Mouse (Mus musculus) adrenal gland, adult 2 months (tissue): Measurements from ENCODE around the gene Slc19a3. TPM values are rescaled to one million over a fixed set of nuclear protein-coding genes. Genes with fewer than 3 reads are reported as not detected.
"Not testable (repeated sequence)": the region's sequence is repeated elsewhere in the genome, so short reads cannot be mapped to it uniquely, and the experiment has no call there.

ENCODE experiments used
- DNase-seq: peaks from one replicate; pipeline ENCODE4 v3.0.0; 2021
- polyA plus RNA-seq: library from polyadenylated mRNA; depleted of rRNA; stranded (reverse); fragments of >200 nt; gene quantifications from 2 replicates; pipeline ENCODE4 v1.2.3, GENCODE M21; 2012; rRNA removed
- total RNA-seq, 2 experiments: library from RNA; stranded (reverse); gene quantifications; 2 replicates each; pipeline ENCODE4 v1.2.3; 2021

The Slc19a3 gene
- total and polyA plus RNA-seq, 3 experiments: 0.14 to 0.26 (median 0.15) TPM

DNA sequence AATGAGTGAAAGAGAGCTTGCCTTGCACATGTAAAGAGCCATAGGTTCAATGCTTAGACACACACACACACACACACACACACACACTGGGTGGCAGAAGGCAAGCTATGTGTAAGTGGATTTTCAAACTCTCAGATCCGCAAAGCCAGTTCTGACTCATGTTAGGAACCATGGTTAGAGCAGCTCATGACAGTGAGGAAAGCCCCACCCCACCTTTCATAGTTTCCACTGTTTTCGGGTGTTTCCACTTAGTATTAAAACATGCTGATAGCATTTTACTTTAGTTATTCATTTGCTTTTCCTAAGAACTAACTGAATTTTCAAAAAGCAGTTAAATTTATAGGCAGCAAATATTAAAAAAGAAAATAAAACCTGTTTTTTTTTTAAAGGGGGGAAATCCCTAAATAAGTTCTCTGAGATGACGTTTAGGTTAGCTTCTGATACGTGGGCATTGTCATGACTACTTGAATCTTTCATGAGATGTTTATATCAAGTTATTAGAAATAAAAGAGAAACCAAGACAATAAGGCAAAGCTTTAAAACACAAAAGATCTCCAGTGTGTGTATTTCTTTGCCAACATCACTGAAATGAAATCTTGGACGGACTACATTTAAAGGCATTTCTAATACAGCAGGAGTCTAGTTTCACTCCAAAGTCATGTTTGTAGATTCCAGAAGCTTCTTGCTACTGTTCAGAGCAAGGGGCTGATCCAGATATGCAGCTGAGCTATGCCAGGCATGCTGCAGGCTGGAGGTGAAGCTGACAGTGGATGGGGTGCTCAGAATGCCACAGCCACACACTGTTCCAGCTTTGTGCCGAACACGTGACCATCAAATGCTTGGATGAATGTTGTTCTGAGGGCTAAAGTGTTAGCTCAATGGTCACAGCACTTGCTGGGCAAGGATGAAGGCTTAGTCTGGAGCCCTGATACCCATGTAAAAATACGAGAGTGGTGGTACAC, 31.7 kb downstream of the Slc19a3 start:
- no peak for DNase-seq

DNA sequence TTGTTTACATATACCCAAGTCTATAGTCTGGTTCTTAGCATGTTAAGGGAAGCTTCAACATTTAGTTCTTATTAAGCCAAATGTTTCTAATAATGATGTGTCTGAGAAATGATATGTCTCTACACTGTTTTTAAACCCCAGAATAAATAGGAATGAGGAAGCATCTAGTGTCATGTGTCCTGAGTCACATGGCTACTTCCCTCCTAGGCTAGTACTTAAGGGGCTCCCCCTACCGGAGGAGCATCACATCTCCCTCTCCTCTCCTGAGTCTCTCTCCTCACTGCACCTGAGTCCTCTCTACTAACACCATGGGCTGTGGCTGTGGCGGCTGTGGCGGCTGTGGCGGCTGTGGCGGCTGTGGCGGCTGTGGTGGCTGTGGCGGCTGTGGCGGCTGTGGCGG, 37.9 kb downstream of the Slc19a3 start, which contains the start of gene Gm47959:
Gm47959 (plus strand) TSS at position 243 of the 400 bp plus-strand sequence.
- not testable (repeated sequence) for DNase-seq

DNA sequence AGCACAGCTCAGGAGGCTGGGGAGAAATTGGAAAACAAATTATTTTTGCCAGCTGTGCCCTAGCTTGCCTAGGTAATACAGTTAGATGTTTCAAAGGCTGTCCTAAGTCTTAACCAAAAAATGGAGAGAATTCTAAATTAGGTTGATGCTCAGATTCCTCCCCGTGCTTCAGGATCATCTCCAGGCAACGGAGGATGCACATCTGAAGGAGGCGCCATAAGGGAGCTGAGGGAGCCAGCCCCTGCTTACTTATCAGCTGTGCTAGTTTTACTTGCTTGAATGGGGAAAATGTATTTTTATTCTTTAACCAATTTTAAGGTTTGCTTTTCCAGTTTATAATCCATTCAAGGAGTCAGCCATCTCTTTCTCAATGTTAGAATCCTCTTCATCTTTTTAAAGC, 44.3 kb downstream of the Slc19a3 start:
- DNase-seq: no peak

DNA sequence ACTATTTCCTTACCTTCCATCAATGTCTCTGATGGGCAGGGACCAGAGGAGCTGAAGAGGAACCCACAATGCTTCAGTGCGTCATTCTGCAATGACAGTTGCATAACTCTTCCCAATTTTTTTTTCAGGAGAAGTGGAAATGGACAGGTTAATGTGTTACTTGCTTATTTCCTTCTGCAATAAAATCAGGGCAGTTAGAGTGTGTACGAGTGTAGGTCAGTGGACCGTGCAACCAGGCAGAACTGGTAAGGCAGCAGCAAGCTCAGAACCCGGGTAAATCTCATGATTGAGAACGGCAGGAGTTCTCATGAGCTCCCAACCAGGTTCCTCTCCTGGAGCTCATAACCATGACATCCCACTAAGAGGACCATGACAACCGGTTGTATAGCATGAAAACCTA, 46.2 kb downstream of the Slc19a3 start:
- no peak for DNase-seq

DNA sequence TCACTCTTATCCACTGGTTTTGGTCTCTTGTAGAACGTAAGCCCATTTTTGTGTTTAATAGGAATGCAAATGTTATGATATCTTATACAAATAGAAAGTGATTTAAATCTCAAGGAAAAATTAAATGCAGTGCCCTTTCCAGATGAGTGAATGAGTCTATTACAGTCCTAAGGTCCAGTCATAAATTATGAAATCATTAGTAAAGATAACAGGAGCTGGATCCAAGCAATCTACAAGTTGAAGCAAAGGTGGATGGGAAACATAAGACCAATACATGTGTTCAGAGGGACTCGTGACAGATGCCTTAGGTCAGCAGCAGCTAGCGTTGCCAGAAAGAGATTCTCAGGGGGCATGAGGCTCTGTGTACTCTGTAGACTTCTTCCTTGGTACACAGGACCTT, 46.7 kb downstream of the Slc19a3 start:
- DNase-seq: no peak

DNA sequence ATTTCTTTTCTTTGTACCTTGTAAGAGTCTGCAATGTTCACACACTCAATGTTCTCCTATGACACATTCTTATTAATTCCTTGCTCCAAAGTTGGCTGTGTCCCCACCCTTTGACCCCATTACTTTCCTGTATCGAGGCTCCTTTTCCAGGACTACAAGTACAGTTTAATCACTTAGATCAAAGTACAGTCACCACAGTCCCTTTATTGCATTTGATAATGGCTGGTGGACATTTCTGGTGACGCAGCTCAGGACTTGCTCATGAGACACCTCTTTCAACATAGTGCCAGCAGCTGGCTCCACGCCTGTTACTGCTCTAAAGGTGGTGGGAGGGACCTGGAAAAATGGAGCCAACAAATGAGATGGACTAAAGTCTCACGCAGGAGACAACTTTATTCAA, 47.2 kb downstream of the Slc19a3 start:
- DNase-seq: peak; percentile 10

DNA sequence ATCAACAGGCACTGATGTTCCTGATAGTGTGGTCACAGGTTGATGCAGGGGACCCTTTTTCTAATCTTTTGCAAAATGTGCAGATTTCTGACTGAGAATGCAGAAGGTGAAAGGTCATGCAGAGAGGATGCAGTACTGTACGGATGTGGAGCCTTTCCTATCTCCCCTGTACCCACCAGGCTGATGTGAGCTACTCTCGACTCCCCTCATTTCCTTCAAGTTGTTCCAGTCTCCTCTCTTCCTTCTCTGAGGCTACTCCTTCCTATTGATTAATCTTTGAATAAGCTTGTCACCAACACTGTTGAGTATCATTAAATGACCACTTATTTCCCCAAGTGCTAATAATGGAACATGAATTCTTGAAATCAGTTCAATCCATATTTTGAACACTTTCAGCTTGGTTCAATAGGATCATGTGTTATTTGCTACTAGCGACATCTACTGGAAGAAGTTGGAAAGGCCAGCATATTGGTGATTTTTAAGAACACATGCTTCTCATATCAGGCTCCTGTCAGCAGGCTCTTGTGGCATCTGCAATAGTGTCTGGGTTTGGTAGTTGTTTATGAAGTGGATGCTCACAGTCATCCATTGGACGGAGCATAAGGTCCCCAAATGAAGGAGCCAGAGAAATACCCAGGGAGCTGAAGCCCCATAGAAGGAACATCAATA, 50.6 kb downstream of the Slc19a3 start:
- peak; percentile 23 for DNase-seq

DNA sequence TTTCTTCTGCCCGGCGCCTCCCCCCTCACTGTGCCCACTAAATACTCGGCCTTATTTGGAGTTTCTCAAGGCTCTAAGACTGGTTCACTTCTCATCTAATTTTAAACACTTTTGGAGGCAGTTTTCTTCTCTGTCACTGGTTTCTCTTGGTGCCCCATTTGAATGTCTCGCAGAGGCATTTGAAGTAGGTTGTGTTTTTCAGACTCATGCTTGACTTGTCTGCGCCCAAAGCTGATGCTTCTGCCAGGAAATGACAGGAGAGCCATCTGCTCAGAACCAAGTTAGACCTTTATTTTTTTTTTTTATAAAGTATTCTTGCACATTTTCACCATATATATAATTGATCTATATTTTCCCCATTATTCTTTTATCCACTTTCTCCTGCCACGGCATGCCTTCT, 51.5 kb downstream of the Slc19a3 start:
- DNase-seq: no peak

DNA sequence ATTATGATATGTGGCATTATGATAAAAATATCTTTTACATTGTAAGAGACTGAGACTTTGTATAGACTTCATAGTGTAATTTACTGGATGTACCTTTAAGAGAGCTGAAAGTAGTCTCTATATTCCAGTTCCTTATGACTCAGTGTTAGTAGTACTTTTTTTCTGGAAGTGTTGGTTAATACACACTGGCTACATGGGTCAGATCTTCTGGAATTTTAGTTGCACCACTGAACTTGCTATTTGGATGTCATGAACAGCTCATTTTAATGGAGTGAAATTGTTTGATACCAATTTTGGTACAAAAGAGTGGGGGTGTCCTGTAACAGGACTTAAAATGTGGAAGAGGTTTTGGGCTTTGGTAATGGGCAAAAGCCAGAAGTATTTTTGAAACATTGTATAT, 60.4 kb downstream of the Slc19a3 start:
- DNase-seq: no peak

DNA sequence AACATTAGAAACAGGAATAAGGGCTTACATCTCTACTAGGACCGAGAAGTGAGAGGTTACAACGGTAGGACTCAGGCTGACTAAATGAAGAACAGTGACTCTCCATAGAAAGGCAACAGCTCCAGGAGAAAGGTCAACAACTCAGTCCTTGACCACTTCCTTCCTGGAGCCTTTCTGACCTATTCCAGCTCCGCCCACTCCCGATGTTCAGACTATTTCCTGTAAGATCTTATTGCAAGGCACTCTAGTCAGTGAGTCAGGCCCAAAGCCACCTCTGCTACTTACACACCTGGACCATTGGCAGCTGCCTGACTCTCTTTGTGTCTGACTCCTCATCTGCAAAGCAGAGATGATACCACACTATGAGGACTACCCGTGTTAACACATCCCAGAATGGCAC, 62.5 kb downstream of the Slc19a3 start:
- DNase-seq: peak; percentile 33

DNA sequence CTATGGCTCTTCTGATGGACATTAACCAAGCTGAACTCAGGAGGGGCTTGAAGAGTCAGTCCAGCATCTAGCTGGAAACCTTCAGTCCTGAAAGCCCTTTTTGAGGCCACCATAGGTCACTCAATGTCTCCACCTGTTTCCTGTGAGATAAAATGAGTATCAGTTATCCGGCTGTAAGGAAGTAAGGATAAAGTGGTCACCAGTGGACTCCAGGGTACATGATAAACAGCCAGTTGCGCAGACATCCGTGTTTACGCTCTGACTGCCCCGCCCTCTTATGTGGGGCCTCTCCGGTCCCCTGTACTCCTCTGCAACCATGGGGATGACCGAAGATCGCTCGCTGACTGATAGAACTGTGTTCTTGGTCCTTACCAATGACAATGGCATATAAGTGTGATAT, 63.9 kb downstream of the Slc19a3 start:
- no peak for DNase-seq

DNA sequence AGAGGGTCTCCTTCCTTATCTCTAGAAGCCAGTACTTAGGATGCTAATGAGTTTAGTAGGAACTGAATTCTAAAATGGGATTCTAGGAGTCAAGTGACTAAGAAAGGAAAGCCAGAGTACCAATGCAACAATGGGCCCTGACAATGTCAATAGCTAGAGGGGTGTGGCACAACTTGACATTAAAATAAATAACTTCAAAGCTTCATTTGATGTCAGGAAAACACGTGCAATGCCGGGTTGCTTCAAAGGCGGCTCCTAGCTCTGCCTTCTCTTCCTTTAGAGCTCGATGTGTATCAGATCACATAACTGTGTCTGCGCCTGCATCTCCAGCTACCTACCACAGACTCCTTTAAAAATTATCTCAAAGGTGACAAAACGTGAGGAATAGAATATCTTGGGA, 64.3 kb downstream of the Slc19a3 start:
- DNase-seq: no peak

DNA sequence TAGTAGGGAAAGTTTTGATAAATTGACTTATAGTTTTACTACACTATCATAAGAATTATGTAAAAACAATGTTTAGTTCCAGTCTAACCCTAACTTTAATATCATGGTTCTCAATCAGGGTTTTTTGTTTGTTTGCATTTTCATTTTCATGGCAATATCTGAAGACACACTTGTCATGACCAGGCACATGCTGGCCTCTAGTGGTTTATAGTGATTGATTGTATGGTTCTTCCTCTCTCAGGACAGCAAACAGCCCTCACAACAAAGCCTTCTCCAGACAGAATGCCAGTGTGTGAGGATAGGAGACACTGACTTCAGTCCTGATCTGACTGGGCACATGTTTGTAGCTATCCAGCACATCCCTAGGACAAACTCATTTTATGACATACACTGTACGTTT, 65.0 kb downstream of the Slc19a3 start:
- no peak for DNase-seq

DNA sequence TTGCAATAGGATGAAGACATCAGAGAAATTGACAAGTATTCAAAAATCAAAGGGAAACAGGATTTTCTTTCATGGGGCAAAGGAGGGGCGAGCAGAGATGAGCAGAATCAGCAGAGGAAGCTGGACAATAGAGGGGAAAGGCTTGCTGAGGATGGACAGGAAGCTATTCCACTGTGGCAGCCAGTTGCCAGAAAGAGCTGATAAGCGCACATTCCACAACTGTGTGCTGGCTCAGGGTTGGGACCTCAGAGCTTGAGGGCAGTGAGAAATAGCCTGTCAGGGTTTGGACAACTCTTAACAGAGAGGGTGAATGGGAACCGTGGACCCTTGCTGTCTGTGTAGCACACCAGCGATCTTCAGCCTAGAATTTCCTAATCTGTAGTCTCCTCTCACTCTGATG, 66.2 kb downstream of the Slc19a3 start:
- DNase-seq: peak; percentile 61

DNA sequence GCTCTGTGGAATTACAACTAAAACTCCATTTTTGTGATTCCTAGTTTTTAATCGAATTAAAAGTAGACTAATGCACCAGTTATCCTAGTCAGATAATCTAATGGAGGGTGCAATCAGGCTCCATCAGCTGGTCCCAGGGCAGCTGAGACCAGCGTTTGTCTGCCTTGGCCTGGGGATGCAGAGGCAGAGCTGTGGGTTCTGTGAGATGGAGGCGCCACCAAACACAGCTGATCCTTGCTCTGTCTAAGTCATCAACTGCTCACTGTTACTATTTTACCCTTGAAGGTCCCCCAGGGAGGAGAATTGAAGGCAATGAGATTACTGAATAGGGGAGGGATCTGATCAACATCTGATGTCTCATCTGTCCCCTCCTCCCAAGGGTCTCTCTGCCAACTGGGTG, 71.8 kb downstream of the Slc19a3 start:
- no peak for DNase-seq

Other genes starting within 250 kb of the Slc19a3 start
- 10 to 100 TPM; 52.7 to 54.5 TPM for gene Agfg1, start 199.0 kb downstream of the Slc19a3 start, total RNA-seq
- gene Agfg1, start 199.0 kb downstream of the Slc19a3 start, polyA plus RNA-seq: 25.7 and 33.3 TPM in 2 replicates
- gene A030005L19Rik, start 125.1 kb downstream of the Slc19a3 start, total RNA-seq: not detected
- 0.13 and 0.38 TPM in 2 replicates for gene A030005L19Rik, start 125.1 kb downstream of the Slc19a3 start, polyA plus RNA-seq
- gene A030014E15Rik, start 113.5 kb downstream of the Slc19a3 start, total RNA-seq: not detected
- gene A030014E15Rik, start 113.5 kb downstream of the Slc19a3 start, polyA plus RNA-seq: not detected in 2 replicates
- gene Gm6217, start 107.0 kb downstream of the Slc19a3 start, total RNA-seq: not detected
- gene Gm6217, start 107.0 kb downstream of the Slc19a3 start, polyA plus RNA-seq: not detected in 2 replicates
- gene A030003K21Rik, start 95.1 kb downstream of the Slc19a3 start, total RNA-seq: not detected
- gene A030003K21Rik, start 95.1 kb downstream of the Slc19a3 start, polyA plus RNA-seq: not detected in 2 replicates
- not detected for gene Gm7544, start 82.4 kb downstream of the Slc19a3 start, total RNA-seq
- gene Gm7544, start 82.4 kb downstream of the Slc19a3 start, polyA plus RNA-seq: not detected in 2 replicates
- not detected for gene Gm47955, start 78.2 kb downstream of the Slc19a3 start, total RNA-seq
- gene Gm47955, start 78.2 kb downstream of the Slc19a3 start, polyA plus RNA-seq: not detected in 2 replicates
- not detected for gene Gm47959, start 37.9 kb downstream of the Slc19a3 start, total RNA-seq
- not detected in 2 replicates for gene Gm47959, start 37.9 kb downstream of the Slc19a3 start, polyA plus RNA-seq
- not detected for gene Krtap28-10, start 4.0 kb upstream of the Slc19a3 start, total RNA-seq
- gene Krtap28-10, start 4.0 kb upstream of the Slc19a3 start, polyA plus RNA-seq: not detected in 2 replicates
- not detected for gene Gm47969, start 6.5 kb upstream of the Slc19a3 start, total RNA-seq
- not detected in 2 replicates for gene Gm47969, start 6.5 kb upstream of the Slc19a3 start, polyA plus RNA-seq
- not detected for gene A030005K14Rik, start 20.9 kb upstream of the Slc19a3 start, total RNA-seq
- gene A030005K14Rik, start 20.9 kb upstream of the Slc19a3 start, polyA plus RNA-seq: not detected in 2 replicates
- gene Krtap28-13, start 22.5 kb upstream of the Slc19a3 start, total RNA-seq: not detected
- gene Krtap28-13, start 22.5 kb upstream of the Slc19a3 start, polyA plus RNA-seq: not detected in 2 replicates
- not detected for gene Ccl20, start 78.3 kb upstream of the Slc19a3 start, total RNA-seq
- gene Ccl20, start 78.3 kb upstream of the Slc19a3 start, polyA plus RNA-seq: not detected in 2 replicates
- gene Daw1, start 121.3 kb upstream of the Slc19a3 start, total RNA-seq: not detected
- gene Daw1, start 121.3 kb upstream of the Slc19a3 start, polyA plus RNA-seq: not detected in 2 replicates